Mouse (Mus musculus) T-helper 2 cell (primary cell): ENCODE results near the gene Kctd17.

Source experiments
- in situ Hi-C: fragments of 300-600 bp; cut with MboI, MseI; formaldehyde crosslinking; loops from one replicate; pipeline ENCODE4 v1.15.1; 2025; ENCODE audit warnings: high pct_unique_total_duplicates

Gene Kctd17

GRCm38 (mm10) chr15:78480111-78480510 lies 51.7 kb downstream of the Kctd17 start:
- in situ Hi-C loops: no loop called here

GRCm38 (mm10) chr15:78480991-78481390 lies 52.6 kb downstream of the Kctd17 start:
- in situ Hi-C loops: no loop called here

- in situ Hi-C loops: no loop called here
Measured at GRCm38 (mm10) chr15:78481448-78482000, 53.2 kb downstream of the Kctd17 start.

GRCm38 (mm10) chr15:78482518-78482917 lies 54.2 kb downstream of the Kctd17 start:
- in situ Hi-C loops: no loop called here

GRCm38 (mm10) chr15:78483311-78483710 lies 54.9 kb downstream of the Kctd17 start:
- in situ Hi-C loops: no loop called here

- in situ Hi-C loops: no loop called here
Measured at GRCm38 (mm10) chr15:78486564-78486963, 58.2 kb downstream of the Kctd17 start.

GRCm38 (mm10) chr15:78487066-78487465 lies 58.7 kb downstream of the Kctd17 start:
- in situ Hi-C loops: no loop called here
